Mouse (Mus musculus) neural tube, embryonic 13.5 days (tissue): ENCODE measurements at regions not wholly inside any gene's neighbourhood (a gene's known extent, or its start where the extent isn't known, plus 50 kb on each side); places are given as distances from the start of the nearest gene placed in this dataset.

Experiments used
- ATAC-seq: fragments of 200-750 bp; cut with Nextera tagmentation; 2 replicates; pipeline ENCODE4 v1.8.0; 2017; ENCODE audit warnings: low read depth, mild to moderate bottlenecking, moderate TSS enrichment, moderate library complexity
- H3K27ac ChIP-seq: fragments of 300-500 bp; sonication (generic); replicated peaks from 2 replicates; pipeline ENCODE4 v1.5.1; 2015; ENCODE audit warnings: moderate library complexity, mild to moderate bottlenecking, inconsistent platforms
- H3K27me3 ChIP-seq: fragments of 300-500 bp; sonication (generic); 2 replicates; pipeline ENCODE4 v1.6.1; 2015; ENCODE audit warnings: mild to moderate bottlenecking, inconsistent platforms
- H3K36me3 ChIP-seq: fragments of 300-500 bp; sonication (generic); 2 replicates; pipeline ENCODE4 v1.6.1; 2015; ENCODE audit warnings: mild to moderate bottlenecking, inconsistent platforms
- H3K4me1 ChIP-seq: fragments of 300-500 bp; sonication (generic); replicated peaks from 2 replicates; pipeline ENCODE4 v1.6.1; 2015; ENCODE audit warnings: inconsistent platforms
- H3K4me2 ChIP-seq: fragments of 300-500 bp; sonication (generic); 2 replicates; pipeline ENCODE4 v1.6.1; 2015; ENCODE audit warnings: inconsistent platforms, mild to moderate bottlenecking, moderate library complexity
- H3K4me3 ChIP-seq: fragments of 300-500 bp; sonication (generic); 2 replicates; pipeline ENCODE4 v1.5.1; 2015; ENCODE audit warnings: mild to moderate bottlenecking, inconsistent platforms
- H3K9ac ChIP-seq: fragments of 300-500 bp; sonication (generic); 2 replicates; pipeline ENCODE4 v1.6.1; 2015; ENCODE audit warnings: moderate library complexity, mild to moderate bottlenecking, inconsistent platforms
- H3K9me3 ChIP-seq: fragments of 300-500 bp; sonication (generic); 2 replicates; pipeline ENCODE4 v1.6.1; 2016; ENCODE audit warnings: inconsistent platforms
- whole genome bisulfite sequencing: fragments of 180-500 bp; shearing (Covaris S2); methylation state at CpG from one replicate; pipeline ENCODE4 v1.1.7; 2015; 5-methylcytosine and 5-hydroxymethylcytosine counted together

DNA sequence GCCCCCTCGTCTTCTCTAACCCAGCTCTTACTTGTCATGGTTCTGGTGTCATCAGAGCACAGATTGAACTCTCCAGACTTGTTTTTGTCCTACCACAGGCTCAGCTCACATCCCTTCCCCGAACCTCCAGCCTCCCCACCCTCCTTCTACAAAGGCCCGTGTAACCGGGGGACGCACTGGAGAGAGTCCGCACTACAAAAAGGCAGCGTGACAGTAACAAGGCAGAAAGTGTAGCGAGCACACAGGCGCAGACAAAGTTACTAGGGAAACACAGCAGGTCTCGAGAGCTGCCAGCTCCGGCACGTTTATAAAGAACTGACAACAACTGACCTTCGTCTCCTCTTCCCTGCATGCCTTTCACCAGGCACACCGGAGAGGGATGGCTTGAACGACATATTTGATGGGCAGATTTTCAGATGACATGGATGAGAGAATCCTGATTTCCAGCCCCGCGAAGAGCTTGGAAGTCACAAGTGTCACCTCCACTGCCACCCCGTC is 260.2 kb upstream of the Zfp64 start:
- 56% methylated on average over 18 of the region's 18 CpGs for WGBS

DNA sequence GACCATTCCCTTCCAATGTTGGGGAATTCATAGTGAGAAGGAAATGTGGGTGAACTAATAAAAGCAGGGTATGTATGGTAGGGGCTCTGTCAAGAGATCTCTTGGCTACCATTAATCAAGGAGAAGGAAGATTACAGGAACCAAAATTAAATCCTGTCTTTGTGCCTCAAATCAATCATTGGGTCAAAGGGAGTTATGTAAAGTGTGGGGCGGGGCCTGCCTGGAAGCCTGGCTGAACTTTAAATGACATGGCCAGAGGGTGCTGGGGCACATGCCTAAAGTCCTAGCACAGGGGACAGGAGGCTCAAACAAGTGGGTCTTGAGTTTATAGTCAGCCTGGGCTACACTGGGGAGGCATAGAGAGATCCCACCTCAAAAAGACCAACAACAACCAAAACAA is 259.0 kb upstream of the Zfp64 start:
- H3K9ac ChIP-seq, result no peak overlapping the region
- no peak overlapping the region for H3K4me2 ChIP-seq
- H3K9me3 ChIP-seq, result no peaks in the 10 kb centered on the region
- H3K36me3 ChIP-seq, result no peaks in the 10 kb centered on the region
- H3K4me3 ChIP-seq, result no peak overlapping the region
- WGBS, result 83% methylated on average over 1 of the region's 1 CpGs
- H3K4me1 ChIP-seq, result peaks cover 9% of the 10 kb centered on the region; the same call in 1 of the 2 replicates
- ATAC-seq, result no peak
- H3K27me3 ChIP-seq, result no peaks in the 10 kb centered on the region
- no peak overlapping the region for H3K27ac ChIP-seq

More for the DNA sequence above, 260.2 kb upstream of the Zfp64 start:
- Histone ChIP-seq H3K4me3 (no peak overlapping the region), H3K4me1 (peaks cover 9% of the 10 kb centered on the region; the same call in 1 of the 2 replicates), H3K27me3 (no peaks in the 10 kb centered on the region), H3K9ac (no peak overlapping the region), H3K27ac (no peak overlapping the region), H3K9me3 (no peaks in the 10 kb centered on the region), H3K36me3 (no peaks in the 10 kb centered on the region), H3K4me2 (no peak overlapping the region)
- ATAC-seq, result no peak

- Histone ChIP-seq H3K9me3 (no peaks in the 10 kb centered on the region), H3K36me3 (no peaks in the 10 kb centered on the region), H3K27me3 (no peaks in the 10 kb centered on the region), H3K27ac (no peak overlapping the region), H3K4me3 (no peak overlapping the region), H3K4me1 (peaks cover 9% of the 10 kb centered on the region; the same call in 1 of the 2 replicates), H3K4me2 (no peak overlapping the region), H3K9ac (no peak overlapping the region)
- 60% methylated on average over 10 of the region's 10 CpGs for WGBS
- no peak for ATAC-seq
Observed at GRCm38 (mm10) chr2:169213314-169213713, 257.9 kb upstream of the Zfp64 start.

DNA sequence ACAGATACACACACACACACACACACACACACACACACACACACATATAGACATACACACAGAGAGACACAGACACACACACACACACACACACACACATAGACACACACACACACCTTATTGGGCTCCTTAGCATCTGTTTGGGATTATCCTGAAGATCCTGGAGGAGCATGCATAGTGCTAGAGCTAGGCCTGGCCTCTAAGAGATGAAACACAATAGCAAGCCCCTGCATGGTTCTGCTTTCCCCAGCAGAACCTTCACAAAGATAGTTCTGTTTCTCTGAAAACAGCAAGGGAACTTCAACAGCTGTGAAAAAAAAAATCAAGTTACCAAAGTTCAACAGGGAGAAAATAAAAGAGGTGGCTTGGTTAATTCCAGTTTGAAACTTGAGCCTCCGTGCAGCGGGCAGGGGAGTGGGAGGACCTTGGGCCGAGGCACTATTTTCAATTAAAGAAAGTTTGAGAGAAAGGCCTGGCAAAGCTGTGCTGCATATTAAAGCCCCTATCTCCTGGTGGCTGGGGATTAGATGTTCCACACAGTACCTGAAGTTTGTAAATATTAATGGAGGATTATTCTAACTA is 257.4 kb upstream of the Zfp64 start:
- Histone ChIP-seq H3K4me1 (peaks cover 9% of the 10 kb centered on the region; the same call in 1 of the 2 replicates), H3K27me3 (no peaks in the 10 kb centered on the region), H3K9me3 (no peaks in the 10 kb centered on the region), H3K4me2 (no peak overlapping the region), H3K36me3 (no peaks in the 10 kb centered on the region), H3K27ac (no peak overlapping the region), H3K4me3 (no peak overlapping the region), H3K9ac (no peak overlapping the region)
- no peak for ATAC-seq
- 40% methylated on average over 3 of the region's 3 CpGs for WGBS

GRCm38 (mm10) chr2:169204254-169204752 is 248.9 kb upstream of the Zfp64 start:
- WGBS, result 34% methylated on average over 19 of the region's 19 CpGs
- ATAC-seq, result no peak; the same call in 1 of the 2 replicates

DNA sequence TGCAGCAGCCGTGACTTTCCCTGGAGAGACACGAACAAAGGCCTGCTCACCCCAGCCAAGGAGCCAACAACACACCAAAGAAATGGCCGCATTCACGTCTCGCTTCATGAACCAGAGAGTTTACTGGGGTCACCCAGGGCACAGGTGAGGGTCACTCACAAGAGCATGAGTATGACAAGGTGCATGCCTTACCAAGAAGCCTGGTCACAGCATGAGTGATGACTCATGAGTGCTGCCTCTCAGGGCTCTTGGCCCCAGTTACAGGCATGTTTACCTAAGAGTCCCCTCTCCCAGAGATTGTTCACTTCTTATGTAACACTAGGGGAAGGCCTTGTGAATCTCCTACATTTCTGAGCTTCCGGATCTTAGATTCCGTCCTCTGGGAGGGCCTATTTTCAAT is 236.6 kb upstream of the Zfp64 start:
- Histone ChIP-seq H3K9ac (no peak overlapping the region), H3K4me1 (peaks cover 8% of the 10 kb centered on the region), H3K4me3 (no peak overlapping the region), H3K9me3 (no peaks in the 10 kb centered on the region), H3K27me3 (no peaks in the 10 kb centered on the region), H3K4me2 (no peak overlapping the region), H3K36me3 (no peaks in the 10 kb centered on the region), H3K27ac (peak overlapping the region; percentile 64; the same call in 1 of the 2 replicates)
- no peak for ATAC-seq
- 81% methylated on average over 7 of the region's 7 CpGs for WGBS

More at GRCm38 (mm10) chr2:169204254-169204752, 248.9 kb upstream of the Zfp64 start:
- Histone ChIP-seq H3K27ac (no peak overlapping the region), H3K4me2 (peak overlapping the region; percentile 31), H3K4me3 (no peak overlapping the region), H3K27me3 (no peaks in the 10 kb centered on the region), H3K4me1 (peaks cover 12% of the 10 kb centered on the region), H3K9me3 (no peaks in the 10 kb centered on the region), H3K9ac (no peak overlapping the region), H3K36me3 (no peaks in the 10 kb centered on the region)

DNA sequence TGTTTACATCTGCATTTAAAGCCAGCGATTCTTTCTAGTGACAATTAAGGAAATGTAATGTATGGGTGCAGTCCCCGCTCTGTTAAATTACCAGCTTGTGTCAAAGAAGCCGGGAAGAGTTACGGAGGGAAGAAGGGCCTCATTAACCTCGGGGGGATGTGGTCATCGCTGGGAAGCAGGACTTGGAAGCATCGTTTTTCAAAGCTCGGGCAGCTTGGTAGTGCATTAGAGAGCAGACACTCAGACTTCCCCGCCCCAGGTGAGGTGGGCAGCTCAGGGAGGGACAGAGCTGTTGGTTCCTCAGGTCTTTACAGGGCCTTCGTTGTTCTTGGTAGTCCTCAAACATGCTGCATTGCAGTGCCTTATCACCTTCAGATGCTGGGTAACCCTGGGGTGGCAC is 236.1 kb upstream of the Zfp64 start:
- no peaks in the 10 kb centered on the region for H3K36me3 ChIP-seq
- H3K9ac ChIP-seq, result no peak overlapping the region
- H3K9me3 ChIP-seq, result no peaks in the 10 kb centered on the region
- no peaks in the 10 kb centered on the region for H3K27me3 ChIP-seq
- H3K4me1 ChIP-seq, result peaks cover 8% of the 10 kb centered on the region
- no peak overlapping the region for H3K4me2 ChIP-seq
- 27% methylated on average over 10 of the region's 10 CpGs for WGBS
- H3K27ac ChIP-seq, result peak overlapping the region; percentile 64
- ATAC-seq, result no peak
- no peak overlapping the region for H3K4me3 ChIP-seq

- H3K4me3 ChIP-seq, result no peak overlapping the region
- peaks cover 2% of the 10 kb centered on the region; the same call in 1 of the 2 replicates for H3K9me3 ChIP-seq
- no peak overlapping the region for H3K4me2 ChIP-seq
- peaks cover 16% of the 10 kb centered on the region for H3K4me1 ChIP-seq
- no peaks in the 10 kb centered on the region; the same call in 1 of the 2 replicates for H3K27me3 ChIP-seq
- no peaks in the 10 kb centered on the region for H3K36me3 ChIP-seq
- H3K9ac ChIP-seq, result no peak overlapping the region
- WGBS, result 86% methylated on average over 3 of the region's 3 CpGs
- H3K27ac ChIP-seq, result no peak overlapping the region
- no peak for ATAC-seq
Observed at GRCm38 (mm10) chr2:169177565-169177964, 222.2 kb upstream of the Zfp64 start.

GRCm38 (mm10) chr2:169168795-169169194 is 213.4 kb upstream of the Zfp64 start:
- 76% methylated on average over 5 of the region's 5 CpGs for WGBS

GRCm38 (mm10) chr2:169168376-169168775 is 213.0 kb upstream of the Zfp64 start:
- no peaks in the 10 kb centered on the region for H3K27me3 ChIP-seq
- H3K27ac ChIP-seq, result no peak overlapping the region
- no peaks in the 10 kb centered on the region for H3K36me3 ChIP-seq
- H3K4me2 ChIP-seq, result no peak overlapping the region
- WGBS, result 85% methylated on average over 6 of the region's 6 CpGs
- H3K9ac ChIP-seq, result no peak overlapping the region
- H3K4me1 ChIP-seq, result no peaks in the 10 kb centered on the region
- H3K4me3 ChIP-seq, result no peak overlapping the region
- H3K9me3 ChIP-seq, result peaks cover 5% of the 10 kb centered on the region; the same call in 1 of the 2 replicates
- no peak for ATAC-seq

More at GRCm38 (mm10) chr2:169168795-169169194, 213.4 kb upstream of the Zfp64 start:
- Histone ChIP-seq H3K4me1 (no peaks in the 10 kb centered on the region), H3K27ac (no peak overlapping the region), H3K4me3 (no peak overlapping the region), H3K36me3 (no peaks in the 10 kb centered on the region), H3K27me3 (no peaks in the 10 kb centered on the region), H3K9ac (no peak overlapping the region), H3K4me2 (no peak overlapping the region), H3K9me3 (peaks cover 5% of the 10 kb centered on the region; the same call in 1 of the 2 replicates)
- no peak for ATAC-seq

DNA sequence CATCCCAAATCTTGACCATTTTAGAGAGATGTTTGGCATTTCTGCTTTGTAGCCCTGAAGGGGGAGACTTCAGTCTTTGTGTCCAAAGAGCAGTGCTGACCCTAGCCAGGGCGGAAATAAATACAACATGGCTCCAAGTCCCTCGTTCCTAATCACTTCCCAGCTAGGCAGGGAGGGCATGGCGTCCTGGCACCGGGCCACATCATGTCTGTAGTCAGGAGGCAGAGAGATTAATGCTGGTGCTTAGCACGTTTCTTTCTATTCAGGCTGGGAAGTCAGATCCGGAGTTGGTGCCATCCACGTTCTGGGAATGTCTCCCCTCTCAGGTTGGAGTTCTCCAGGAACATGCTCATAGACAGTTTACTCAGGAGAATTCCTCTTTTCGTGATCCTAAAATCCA is 206.3 kb upstream of the Zfp64 start:
- Histone ChIP-seq H3K4me3 (no peak overlapping the region), H3K27me3 (no peaks in the 10 kb centered on the region), H3K4me1 (peaks cover 24% of the 10 kb centered on the region), H3K9me3 (no peaks in the 10 kb centered on the region), H3K9ac (no peak overlapping the region), H3K36me3 (no peaks in the 10 kb centered on the region), H3K4me2 (no peak overlapping the region), H3K27ac (no peak overlapping the region)
- 68% methylated on average over 8 of the region's 8 CpGs for WGBS
- ATAC-seq, result no peak

DNA sequence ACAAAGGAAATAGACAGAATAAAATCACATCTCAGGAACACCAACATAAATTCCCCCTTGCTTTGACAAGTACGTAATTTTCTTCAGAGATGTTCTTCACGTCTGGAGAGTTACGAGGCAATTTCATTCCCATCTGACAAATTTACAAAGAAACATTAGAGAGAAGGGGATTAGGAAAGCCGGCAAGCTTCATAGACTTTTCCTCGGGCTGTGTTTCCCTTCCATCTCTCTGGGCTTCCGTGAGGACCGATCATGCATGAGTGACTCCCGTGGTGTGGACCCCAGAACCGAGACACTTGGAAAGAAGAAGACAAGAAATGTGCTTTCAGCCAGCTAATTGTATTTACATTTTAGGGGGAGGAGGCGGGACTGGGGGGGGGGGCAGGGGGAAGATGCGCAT is 203.4 kb upstream of the Zfp64 start:
- Histone ChIP-seq H3K4me2 (peak overlapping the region; percentile 45), H3K4me3 (peak overlapping the region; percentile 10), H3K36me3 (no peaks in the 10 kb centered on the region), H3K9ac (peak overlapping the region; percentile 60), H3K27ac (peak overlapping the region; percentile 79), H3K9me3 (no peaks in the 10 kb centered on the region), H3K27me3 (no peaks in the 10 kb centered on the region), H3K4me1 (peaks cover 43% of the 10 kb centered on the region)
- 21% methylated on average over 11 of the region's 11 CpGs for WGBS
- peak; percentile 52; the same call in 1 of the 2 replicates for ATAC-seq
